Mouse (Mus musculus) ES-E14 (cell line): ENCODE results near the gene Tbr1.

ENCODE experiments used
- HCFC1 ChIP-seq: IDR thresholded peaks from 2 replicates; pipeline ENCODE4 v1.6.1; 2012; ENCODE audit warnings: low read length, inconsistent platforms, borderline replicate concordance; ENCODE audit not compliant: insufficient read depth
- MAFK ChIP-seq: IDR thresholded peaks from 2 replicates; pipeline ENCODE4 v1.6.1; 2014; ENCODE audit warnings: mild to moderate bottlenecking, low read depth, low read length, inconsistent platforms; ENCODE audit not compliant: insufficient read depth
- ZC3H11A ChIP-seq: IDR thresholded peaks from 2 replicates; pipeline ENCODE4 v1.6.1; 2012; ENCODE audit warnings: low read depth, mild to moderate bottlenecking, inconsistent platforms, low read length, borderline replicate concordance
- ZNF384 ChIP-seq: IDR thresholded peaks from 2 replicates; pipeline ENCODE4 v1.6.1; 2012; ENCODE audit warnings: low read depth, low read length, inconsistent platforms

- TF ChIP-seq MAFK (no peak), ZC3H11A (no peak), HCFC1 (no peak), ZNF384 (no peak)
Observed at GRCm38 (mm10) chr2:61813521-61813920, 10.8 kb downstream of the Tbr1 start.
